Mouse (Mus musculus) left cerebral cortex, adult 9 months (tissue): ENCODE measurements around the gene Ptbp3.

Experiments used
- DNase-seq, 2 experiments: peaks; one replicate each; pipeline ENCODE4 v3.0.0; 2022; ENCODE audit warnings: low spot score in 2 of 2

The Ptbp3 gene

DNA sequence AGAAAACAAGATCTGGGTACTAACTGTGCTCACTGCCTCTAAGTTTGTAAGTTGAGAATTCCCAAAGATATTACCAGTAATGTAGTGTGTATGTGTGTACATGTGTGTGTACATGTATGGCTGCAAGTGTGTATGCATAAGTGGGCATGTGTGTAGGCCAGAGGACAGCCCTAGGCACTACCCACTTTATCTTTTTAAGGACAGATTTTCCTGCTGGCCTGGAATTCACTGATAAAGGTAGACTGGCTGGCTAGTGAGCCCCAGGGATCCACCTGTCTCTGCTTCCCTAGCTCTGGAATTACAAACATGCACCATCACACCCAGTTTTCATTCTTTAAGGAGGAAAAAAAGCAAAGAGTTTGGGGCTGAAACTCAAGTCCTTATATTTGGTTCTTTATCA, 6.0 kb upstream of the Ptbp3 start:
- no peak for DNase-seq

DNA sequence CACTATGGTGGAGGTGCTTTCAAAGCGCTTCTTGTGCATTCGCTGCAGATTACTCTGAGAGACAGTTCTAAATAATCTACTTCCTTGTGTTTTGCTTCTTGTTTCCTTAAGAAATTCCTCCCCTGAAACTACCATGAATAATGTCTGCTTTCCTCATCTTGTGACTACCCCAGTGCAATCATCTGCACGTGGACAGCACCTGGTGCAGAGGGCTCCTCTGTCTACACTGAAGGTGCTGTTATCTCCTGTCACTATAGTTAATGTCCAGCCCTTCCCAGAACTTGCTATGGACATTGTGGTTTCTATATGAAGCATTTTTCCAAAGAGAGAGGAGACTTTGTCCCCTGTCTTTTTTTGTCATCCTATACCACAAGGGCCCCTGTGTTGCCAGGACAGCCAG, 4.4 kb upstream of the Ptbp3 start:
- no peak for DNase-seq

GRCm38 (mm10) chr4:59552835-59553234, 3.7 kb upstream of the Ptbp3 start:
- no peak for DNase-seq

GRCm38 (mm10) chr4:59551901-59552300, 2.7 kb upstream of the Ptbp3 start:
- no peak for DNase-seq

- DNase-seq: peak in 1 of 2 experiments; percentile 11
Observed at GRCm38 (mm10) chr4:59549977-59550560, 905 bp upstream of the Ptbp3 start.

DNA sequence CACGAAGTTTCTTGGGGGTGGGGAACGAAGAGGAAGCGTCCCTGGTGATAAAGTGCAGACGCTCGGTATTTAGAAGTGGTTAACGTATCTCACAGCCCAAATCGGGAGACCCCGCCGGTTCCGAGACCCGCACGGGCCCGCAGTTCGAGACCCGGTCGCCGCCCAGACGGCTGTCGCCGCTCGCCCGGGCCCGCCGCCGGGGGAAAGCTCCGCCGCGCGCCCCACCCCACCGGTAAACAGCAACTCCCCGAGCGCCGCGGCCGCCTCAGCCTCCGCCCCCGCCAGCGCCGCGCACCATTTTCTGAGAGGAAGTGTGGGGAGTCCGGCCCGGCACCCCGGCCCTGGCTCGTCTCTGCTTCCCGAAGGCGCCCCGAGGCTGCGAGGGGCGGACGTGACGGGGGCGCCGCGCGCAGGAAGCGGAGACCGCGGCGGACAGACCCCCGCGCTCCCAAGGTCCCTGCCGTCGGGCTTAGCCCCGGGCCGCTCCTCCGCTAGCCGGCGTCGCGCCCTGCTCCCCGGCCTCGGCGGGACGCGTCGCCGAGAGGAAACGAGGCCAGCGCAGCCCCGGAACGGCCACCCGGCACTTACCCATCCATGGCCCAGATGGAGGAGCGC, 497 bp downstream of the Ptbp3 start:
- peak in 1 of 2 experiments; percentile 53 for DNase-seq

DNA sequence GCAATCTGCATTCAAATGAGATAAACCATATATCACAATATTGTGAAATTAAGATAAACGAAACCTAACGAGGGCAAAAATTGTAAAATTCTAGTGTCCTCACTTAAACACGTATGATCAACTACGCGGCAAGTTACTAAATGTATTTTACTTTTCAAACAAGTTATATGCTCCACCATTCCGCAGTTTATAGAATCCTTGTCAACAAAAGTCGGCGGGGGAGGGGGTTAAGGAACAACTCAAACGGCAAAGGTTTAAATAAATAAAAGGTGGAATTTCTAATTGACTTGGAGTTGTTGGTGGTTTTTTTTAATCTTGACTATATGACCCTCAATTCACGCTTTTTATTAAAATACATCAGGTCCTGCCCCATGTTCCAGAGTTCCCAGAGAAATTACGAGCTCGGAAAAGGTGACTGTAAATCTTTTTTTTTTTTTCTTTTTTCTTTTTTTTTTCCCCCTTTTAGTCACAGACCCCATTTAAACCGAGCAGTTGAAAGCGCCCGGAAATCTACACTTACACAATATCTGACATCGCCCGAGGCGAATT, 1.1 kb downstream of the Ptbp3 start:
- no peak for DNase-seq

DNA sequence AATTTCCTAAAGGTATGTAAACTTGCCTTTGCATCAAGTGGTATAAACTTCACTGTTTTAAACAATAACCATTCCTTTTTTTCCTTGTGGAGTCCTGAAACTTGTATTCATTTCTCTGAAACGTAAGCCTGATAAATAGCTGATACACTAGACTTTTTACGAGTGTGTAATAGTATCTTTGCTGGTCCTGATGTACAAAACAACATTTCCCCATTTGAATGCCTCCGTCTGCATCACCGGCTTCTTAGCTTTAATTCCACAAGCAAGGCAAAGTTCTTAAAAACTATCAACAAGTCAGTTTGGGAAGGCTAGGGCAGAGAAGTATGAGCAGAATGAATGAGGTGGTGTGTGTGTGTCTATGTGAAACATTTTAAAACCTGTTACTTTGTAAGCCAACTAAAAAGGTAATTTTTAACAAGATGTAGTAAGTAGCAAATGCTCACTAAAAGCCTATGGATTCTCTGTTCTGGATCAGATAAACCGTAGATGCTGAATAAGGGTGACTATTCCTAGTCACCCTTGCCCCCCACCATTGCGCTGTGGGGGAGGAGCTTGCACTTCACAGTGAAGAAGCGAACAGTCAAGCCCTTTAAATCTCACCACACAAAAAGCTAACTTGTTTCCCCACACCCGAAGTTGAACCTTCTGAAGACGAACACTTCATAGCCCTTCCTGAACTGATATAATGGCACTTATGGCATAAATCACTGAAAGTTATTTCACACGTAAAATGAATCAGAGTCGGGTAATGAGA, 1.9 kb downstream of the Ptbp3 start:
- no peak for DNase-seq

- DNase-seq: no peak
Observed at GRCm38 (mm10) chr4:59546285-59547071, 2.7 kb downstream of the Ptbp3 start.

DNA sequence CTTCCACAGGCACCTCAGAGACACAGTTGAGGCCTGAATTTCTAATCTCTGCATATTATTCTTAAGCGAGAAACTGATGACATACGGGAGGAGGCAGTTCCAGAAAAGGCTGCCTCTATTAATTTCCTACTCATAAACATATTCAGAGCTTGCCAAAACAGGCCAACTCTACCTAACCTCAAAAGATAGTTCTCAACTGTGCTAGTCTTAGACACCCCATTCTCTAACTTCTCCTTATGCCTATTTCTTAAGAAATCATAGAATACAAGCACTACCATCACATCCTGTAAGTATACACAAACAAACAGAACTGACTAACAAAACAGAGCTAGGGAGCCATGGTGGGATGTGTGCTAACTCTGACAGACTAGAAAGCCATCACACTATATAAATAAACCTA, 4.5 kb downstream of the Ptbp3 start:
- no peak for DNase-seq

DNA sequence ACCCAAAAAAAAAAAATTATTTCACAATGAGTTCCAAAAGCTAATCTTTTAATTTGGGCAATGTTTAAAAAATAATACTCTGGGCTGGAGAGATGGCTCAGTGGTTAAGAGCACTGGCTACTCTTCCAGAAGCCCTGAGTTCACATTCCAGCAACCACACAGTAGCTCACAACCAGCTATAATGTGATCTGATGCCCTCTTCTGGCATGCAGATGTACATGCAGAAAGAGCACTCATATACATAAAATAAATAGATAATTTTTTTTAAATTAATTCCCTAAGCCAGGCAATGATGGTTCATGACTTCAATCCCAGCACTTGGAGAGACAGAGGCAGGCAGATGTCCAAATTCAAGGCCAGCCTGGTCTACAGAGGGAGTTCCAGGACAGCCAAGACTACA, 6.2 kb downstream of the Ptbp3 start:
- no peak for DNase-seq

DNA sequence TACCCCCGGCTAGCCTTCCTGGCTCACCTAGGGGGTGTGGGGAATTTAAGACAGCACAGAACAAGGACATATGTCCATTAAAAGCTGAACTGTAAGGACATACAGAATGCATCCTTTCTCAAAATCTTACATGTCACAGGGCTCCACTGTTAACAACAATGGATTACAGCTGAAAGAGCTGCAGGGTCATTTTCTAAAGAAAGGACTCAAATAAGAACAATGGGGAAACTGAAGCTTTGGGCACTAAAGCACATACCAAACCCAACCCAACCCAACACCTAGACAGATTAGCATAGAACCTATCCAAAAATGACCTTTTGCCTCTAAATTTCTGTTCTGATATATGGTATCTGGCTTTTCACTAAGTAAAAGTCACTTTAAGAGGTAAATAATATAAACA, 12.9 kb downstream of the Ptbp3 start:
- no peak for DNase-seq

GRCm38 (mm10) chr4:59535624-59536023, 13.5 kb downstream of the Ptbp3 start:
- no peak for DNase-seq

- DNase-seq: no peak
Observed at GRCm38 (mm10) chr4:59533268-59533667, 15.9 kb downstream of the Ptbp3 start.

DNA sequence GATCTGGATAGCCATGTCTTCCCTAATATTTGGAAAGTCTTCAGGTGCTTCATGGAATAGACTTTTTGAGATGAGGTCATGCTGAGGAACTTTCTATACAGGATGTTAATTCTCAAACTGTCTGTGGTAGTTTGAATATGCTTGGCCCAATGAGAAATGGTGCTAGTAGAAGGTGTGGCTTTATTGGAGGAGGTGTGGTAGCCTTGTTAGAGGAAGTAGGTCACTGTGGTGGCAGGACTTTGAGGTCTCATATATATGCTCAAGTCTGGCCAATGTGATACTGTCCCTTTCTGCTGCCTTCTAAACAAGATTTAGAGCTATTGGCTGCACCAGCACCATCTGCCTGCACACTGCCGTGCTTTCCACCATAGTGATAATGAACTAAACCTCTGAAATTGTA, 18.0 kb downstream of the Ptbp3 start:
- DNase-seq: no peak

DNA sequence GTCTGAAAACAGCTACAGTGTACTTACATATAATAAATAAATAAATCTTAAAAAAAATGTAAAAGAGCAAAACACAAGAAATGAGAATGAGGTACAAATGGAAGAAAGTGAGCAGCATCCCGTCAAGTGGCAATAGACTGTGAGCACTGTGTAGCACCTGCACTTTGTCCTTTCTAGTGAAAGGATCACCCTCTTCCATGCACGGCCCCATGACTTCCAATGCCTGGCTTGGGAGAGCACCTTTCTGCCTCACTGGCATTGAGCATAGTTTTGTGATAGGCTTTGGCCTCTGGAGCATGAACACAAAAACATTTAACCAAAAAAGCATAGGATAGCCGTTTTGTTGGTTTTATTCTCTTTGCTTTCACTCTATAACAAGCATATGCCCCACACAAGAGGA, 21.7 kb downstream of the Ptbp3 start:
- no peak for DNase-seq

DNA sequence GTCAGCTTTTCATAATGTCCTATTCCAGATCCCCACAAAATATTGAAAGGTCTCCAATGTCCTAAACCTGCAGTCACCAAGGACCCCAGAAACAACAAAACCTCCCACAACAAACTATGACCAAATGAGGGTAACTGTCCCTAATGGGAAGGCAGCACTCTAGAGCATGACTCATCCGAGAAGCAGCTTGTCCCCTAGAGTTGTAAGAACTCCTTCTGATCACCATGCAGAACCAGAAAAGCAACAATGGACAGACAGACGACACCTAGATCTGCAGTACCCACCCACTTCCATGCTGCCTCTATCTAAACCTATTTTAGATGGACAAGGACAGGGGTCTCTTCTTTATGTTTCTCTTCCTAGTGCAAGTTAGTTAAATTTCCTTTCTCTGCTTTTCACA, 22.4 kb downstream of the Ptbp3 start:
- DNase-seq: no peak

DNA sequence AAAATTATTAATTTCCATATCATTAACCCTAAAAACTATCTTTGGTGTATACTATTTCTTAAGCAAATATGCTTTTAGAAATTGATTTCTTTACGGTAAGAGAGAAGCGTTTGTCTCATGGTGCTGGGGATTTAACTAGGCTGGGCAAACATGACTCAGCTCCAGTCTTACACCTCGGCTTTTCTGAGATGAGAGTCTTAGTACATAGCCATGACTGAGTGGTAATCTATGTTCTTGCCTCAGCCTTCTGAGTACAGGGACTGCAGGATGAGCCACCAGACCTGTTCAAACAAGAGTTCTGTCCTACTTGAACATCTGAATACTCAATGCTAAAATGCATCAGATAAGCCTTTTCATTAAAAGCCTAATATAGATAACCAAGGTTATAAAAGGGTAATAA, 24.3 kb downstream of the Ptbp3 start:
- DNase-seq: no peak

GRCm38 (mm10) chr4:59510321-59510720, 38.8 kb downstream of the Ptbp3 start:
- no peak for DNase-seq

DNA sequence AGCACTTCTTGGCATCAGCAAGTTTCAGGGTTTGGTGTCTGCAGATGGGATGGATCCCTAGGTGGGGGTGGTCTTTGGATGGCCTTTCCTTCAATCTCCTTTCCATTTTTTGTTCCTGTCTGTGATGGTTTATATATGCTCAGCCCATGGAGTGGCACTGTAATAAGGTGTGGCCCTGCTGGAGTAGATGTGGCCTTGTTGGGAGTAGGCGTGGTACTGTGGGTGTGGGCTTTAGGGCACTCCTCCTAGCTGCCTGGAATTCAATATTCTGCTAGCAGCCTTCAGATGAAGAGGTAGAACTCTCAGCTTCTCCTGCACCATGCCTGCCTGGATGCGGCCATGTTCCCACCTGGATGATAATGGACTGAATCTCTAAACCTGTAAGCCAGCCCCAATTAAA, 39.6 kb downstream of the Ptbp3 start:
- DNase-seq: no peak

GRCm38 (mm10) chr4:59507766-59508165, 41.4 kb downstream of the Ptbp3 start:
- DNase-seq: no peak

GRCm38 (mm10) chr4:59506704-59507103, 42.5 kb downstream of the Ptbp3 start:
- DNase-seq: no peak
